Mouse (Mus musculus): ENCODE measurements at regions not wholly inside any gene's neighbourhood (a gene's known extent, or its start where the extent isn't known, plus 50 kb on each side); places are given as distances from the start of the nearest gene placed in this dataset.
"Not testable (repeated sequence)": the region's sequence is repeated elsewhere in the genome, so short reads cannot be mapped to it uniquely, and the experiment has no call there.

GRCm38 (mm10) chr13:16487292-16487691 lies 475.6 kb downstream of the Inhba start:
- DNase-seq (ENCODE audit: low spot score), result no peak

- not testable (repeated sequence) for DNase-seq (ENCODE audit: low spot score)
These were observed 479.0 kb downstream of the Inhba start for GRCm38 (mm10) chr13:16490680-16491079.

- DNase-seq (ENCODE audit: low spot score), result no peak
These were observed 486.4 kb downstream of the Inhba start for GRCm38 (mm10) chr13:16498052-16498451.

- no peak for DNase-seq (ENCODE audit: low spot score)
These were observed 501.2 kb downstream of the Inhba start for GRCm38 (mm10) chr13:16512876-16513275.

GRCm38 (mm10) chr13:16515195-16515594 lies 503.5 kb downstream of the Inhba start:
- DNase-seq (ENCODE audit: low spot score), result no peak

GRCm38 (mm10) chr13:16529036-16529435 lies 517.4 kb downstream of the Inhba start:
- DNase-seq (ENCODE audit: low spot score), result no peak

GRCm38 (mm10) chr13:16543771-16544170 lies 532.1 kb downstream of the Inhba start:
- DNase-seq (ENCODE audit: low spot score), result no peak

GRCm38 (mm10) chr13:16550060-16550459 lies 538.4 kb downstream of the Inhba start:
- DNase-seq (ENCODE audit: low spot score), result no peak

- no peak for DNase-seq (ENCODE audit: low spot score)
These were observed 553.3 kb downstream of the Inhba start for GRCm38 (mm10) chr13:16564988-16565387.

- DNase-seq (ENCODE audit: low spot score), result no peak
These were observed 562.4 kb downstream of the Inhba start for GRCm38 (mm10) chr13:16574069-16574468.

GRCm38 (mm10) chr13:16586286-16586685 lies 574.6 kb downstream of the Inhba start:
- DNase-seq (ENCODE audit: low spot score), result no peak

- DNase-seq (ENCODE audit: low spot score), result no peak
These were observed 608.1 kb downstream of the Inhba start for GRCm38 (mm10) chr13:16619755-16620154.

GRCm38 (mm10) chr13:16626584-16626983 lies 614.9 kb downstream of the Inhba start:
- no peak for DNase-seq (ENCODE audit: low spot score)

GRCm38 (mm10) chr13:16633445-16634092 lies 621.9 kb downstream of the Inhba start:
- no peak for DNase-seq (ENCODE audit: low spot score)

GRCm38 (mm10) chr13:16636251-16636650 lies 624.6 kb downstream of the Inhba start:
- no peak for DNase-seq (ENCODE audit: low spot score)

GRCm38 (mm10) chr13:16641611-16642449 lies 630.2 kb downstream of the Inhba start:
- DNase-seq (ENCODE audit: low spot score), result no peak

GRCm38 (mm10) chr13:16642450-16642994 lies 630.9 kb downstream of the Inhba start:
- no peak for DNase-seq (ENCODE audit: low spot score)

- no peak for DNase-seq (ENCODE audit: low spot score)
These were observed 633.7 kb downstream of the Inhba start for GRCm38 (mm10) chr13:16645311-16645710.

- no peak for DNase-seq (ENCODE audit: low spot score)
These were observed 634.4 kb downstream of the Inhba start for GRCm38 (mm10) chr13:16646056-16646455.

- no peak for DNase-seq (ENCODE audit: low spot score)
These were observed 635.0 kb downstream of the Inhba start for GRCm38 (mm10) chr13:16646649-16647048.

- no peak for DNase-seq (ENCODE audit: low spot score)
These were observed 644.5 kb downstream of the Inhba start for GRCm38 (mm10) chr13:16656110-16656509.

GRCm38 (mm10) chr13:16659894-16660293 lies 648.2 kb downstream of the Inhba start:
- DNase-seq (ENCODE audit: low spot score), result no peak

- DNase-seq (ENCODE audit: low spot score), result no peak
These were observed 657.0 kb downstream of the Inhba start for GRCm38 (mm10) chr13:16668652-16669051.
